Mouse (Mus musculus): ENCODE data around the gene Stpg4. TPM values are rescaled to one million over a fixed set of nuclear protein-coding genes. Genes with fewer than 3 reads are reported as not detected.

The Stpg4 gene
- total and polyA plus RNA-seq, 3 experiments, result not detected

DNA sequence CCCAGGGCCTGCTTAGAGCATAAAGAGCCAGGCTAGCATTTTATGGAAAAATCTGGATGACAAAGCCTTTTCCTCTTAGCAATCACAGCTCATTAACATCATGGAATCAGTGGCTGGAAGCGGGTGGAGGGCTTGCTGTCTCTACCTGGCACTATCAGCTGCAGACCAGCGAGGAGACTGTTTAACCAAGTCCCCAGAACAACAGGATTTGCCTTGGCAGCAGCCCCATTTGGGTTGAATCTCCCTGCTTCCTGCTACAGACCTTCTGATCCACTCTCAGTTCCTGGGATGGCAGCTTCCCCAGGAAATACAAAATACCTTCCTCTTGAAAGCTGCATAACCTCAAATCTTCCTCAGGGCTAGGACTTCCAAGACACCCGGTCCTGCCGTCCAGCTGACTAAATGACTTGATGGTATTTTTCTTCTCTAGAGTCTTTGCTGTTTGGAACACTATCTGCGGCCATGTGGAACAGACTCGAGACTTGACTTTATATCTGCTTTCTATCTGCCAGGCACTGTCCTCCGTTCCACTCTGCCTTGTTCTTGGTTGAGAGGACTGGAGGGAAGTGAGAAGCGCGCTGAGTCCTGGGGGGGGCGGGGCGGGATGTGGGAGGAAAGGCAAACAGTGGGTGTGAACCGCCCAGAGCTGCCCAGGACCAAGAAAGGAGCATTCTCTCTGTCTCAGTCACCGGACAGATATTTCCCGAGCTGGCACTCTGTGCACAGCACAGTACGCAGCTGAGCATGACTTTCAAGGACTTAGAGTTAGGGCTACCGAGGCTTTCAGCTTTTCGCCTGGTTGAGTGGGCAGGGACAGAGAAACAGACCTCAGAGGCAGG lies 31.6 kb upstream of the Stpg4 start:
- Histone ChIP-seq H3K36me3 (ENCODE audit: control insufficient read depth in 1 of 2, insufficient read depth in 2 of 2, low read length in 2 of 2) (no peaks in the 10 kb centered on the region), H3K9ac (ENCODE audit: control insufficient read depth, low read depth, low read length, poor library complexity, severe bottlenecking) (0 out of 2 replicates have a peak overlapping the region, but pooled peaks have one; percentile 4), H3K9me3 (replicated peaks; ENCODE audit: insufficient read depth, low read length) (no peaks in the 10 kb centered on the region), H3K27ac (ENCODE audit: control insufficient read depth, low read depth, low read length) (no peak overlapping the region), H3K4me3 (ENCODE audit: control insufficient read depth in 1 of 2, insufficient read depth in 1 of 2, low read depth in 2 of 2, low read length in 2 of 2) (peak overlapping the region in 1 of 2 experiments; percentile 27; a peak in 3 of 4 replicates), H3K4me1 (ENCODE audit: control insufficient read depth in 1 of 2, insufficient read depth in 2 of 2, low read length in 2 of 2) (peaks cover 0 to 9% of the 10 kb centered on the region in 2 experiments; a peak in 2 of 4 replicates), H3K27me3 (ENCODE audit: control insufficient read depth in 1 of 2, insufficient read depth in 2 of 2, low read length in 2 of 2) (peaks cover 2 to 13% of the 10 kb centered on the region in 2 experiments), H3K79me2 (ENCODE audit: control insufficient read depth, insufficient read depth, low read length, poor library complexity) (no peaks in the 10 kb centered on the region)
- TF ChIP-seq EP300 (IDR thresholded peaks at IDR 0.05; ENCODE audit: low read depth in 1 of 2, low read length in 2 of 2) (0 out of 4 replicates have a peak, but pooled peaks of 1 of the 2 experiments have one; percentile 6), E2F4 (IDR thresholded peaks at IDR 0.05; ENCODE audit: borderline replicate concordance, low read depth, low read length) (no peak)
- peak; percentile 45 for DNase-seq (ENCODE audit: low read depth, low spot score)

GRCm38 (mm10) chr17:87457961-87458360 lies 30.4 kb upstream of the Stpg4 start:
- H3K9me3 ChIP-seq (replicated peaks; ENCODE audit: insufficient read depth, low read length), result no peaks in the 10 kb centered on the region
- no peaks in the 10 kb centered on the region for H3K36me3 ChIP-seq (ENCODE audit: control insufficient read depth in 1 of 2, insufficient read depth in 2 of 2, low read length in 2 of 2)
- no peak overlapping the region for H3K9ac ChIP-seq (ENCODE audit: control insufficient read depth, low read depth, low read length, poor library complexity, severe bottlenecking)
- DNase-seq (ENCODE audit: low read depth, low spot score), result no peak
- TF ChIP-seq EP300 (IDR thresholded peaks at IDR 0.05; ENCODE audit: low read depth in 1 of 2, low read length in 2 of 2), result no peak
- no peak for TF ChIP-seq BHLHE40 (IDR thresholded peaks at IDR 0.05; ENCODE audit: borderline replicate concordance, low read depth, low read length)
- no peak for TF ChIP-seq JUND (IDR thresholded peaks at IDR 0.05; ENCODE audit: low read depth, low read length)
- TF ChIP-seq ZMIZ1 (IDR thresholded peaks at IDR 0.05; ENCODE audit: low read depth, low read length), result no peak
- TF ChIP-seq MAFK (IDR thresholded peaks at IDR 0.05; ENCODE audit: borderline replicate concordance, low read depth, low read length), result no peak
- no peak overlapping the region for H3K4me3 ChIP-seq (ENCODE audit: control insufficient read depth in 1 of 2, insufficient read depth in 1 of 2, low read depth in 2 of 2, low read length in 2 of 2)
- peaks cover 0 to 9% of the 10 kb centered on the region in 2 experiments; a peak in 2 of 4 replicates for H3K4me1 ChIP-seq (ENCODE audit: control insufficient read depth in 1 of 2, insufficient read depth in 2 of 2, low read length in 2 of 2)
- H3K27ac ChIP-seq (ENCODE audit: control insufficient read depth, low read depth, low read length), result no peak overlapping the region
- peaks cover 2 to 13% of the 10 kb centered on the region in 2 experiments for H3K27me3 ChIP-seq (ENCODE audit: control insufficient read depth in 1 of 2, insufficient read depth in 2 of 2, low read length in 2 of 2)
- H3K79me2 ChIP-seq (ENCODE audit: control insufficient read depth, insufficient read depth, low read length, poor library complexity), result no peaks in the 10 kb centered on the region

DNA sequence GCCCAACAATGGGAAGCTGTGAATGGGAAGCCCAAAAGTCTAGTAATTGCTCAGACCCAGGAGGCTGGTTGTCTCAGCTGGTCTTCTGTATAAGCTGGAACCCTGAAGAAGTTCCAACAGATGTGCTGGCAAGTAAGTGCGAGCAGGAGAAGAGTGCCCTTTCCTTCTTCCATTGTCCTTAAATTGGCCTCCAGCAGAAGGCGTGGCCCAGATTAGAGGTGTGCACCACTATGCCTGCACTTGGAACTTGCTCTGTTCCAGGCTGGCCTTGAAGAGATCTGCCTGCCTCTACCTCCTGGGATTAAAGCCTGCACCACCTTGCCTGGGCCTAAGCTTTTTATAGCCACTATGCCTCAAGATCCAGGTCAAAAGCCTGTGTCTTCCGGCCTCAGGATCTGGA lies 26.6 kb upstream of the Stpg4 start:
- H3K27me3 ChIP-seq (ENCODE audit: control insufficient read depth in 1 of 2, insufficient read depth in 2 of 2, low read length in 2 of 2), result peaks cover 0 to 13% of the 10 kb centered on the region in 2 experiments; a peak in 3 of 4 replicates
- H3K79me2 ChIP-seq (ENCODE audit: control insufficient read depth, insufficient read depth, low read length, poor library complexity), result no peaks in the 10 kb centered on the region
- peaks cover 5 to 21% of the 10 kb centered on the region in 2 experiments for H3K4me1 ChIP-seq (ENCODE audit: control insufficient read depth in 1 of 2, insufficient read depth in 2 of 2, low read length in 2 of 2)
- H3K36me3 ChIP-seq (ENCODE audit: control insufficient read depth in 1 of 2, insufficient read depth in 2 of 2, low read length in 2 of 2), result peaks cover 0 to 6% of the 10 kb centered on the region in 2 experiments; a peak in 2 of 4 replicates
- H3K9me3 ChIP-seq (replicated peaks; ENCODE audit: insufficient read depth, low read length), result no peaks in the 10 kb centered on the region
- H3K9ac ChIP-seq (ENCODE audit: control insufficient read depth, low read depth, low read length, poor library complexity, severe bottlenecking), result no peak overlapping the region
- no peak overlapping the region for H3K27ac ChIP-seq (ENCODE audit: control insufficient read depth, low read depth, low read length)
- H3K4me3 ChIP-seq (ENCODE audit: control insufficient read depth in 1 of 2, insufficient read depth in 1 of 2, low read depth in 2 of 2, low read length in 2 of 2), result no peak overlapping the region
- DNase-seq (ENCODE audit: low read depth, low spot score), result no peak
- TF ChIP-seq SMC3 (IDR thresholded peaks at IDR 0.05; ENCODE audit: low read depth, low read length), result no peak
- no peak for TF ChIP-seq E2F4 (IDR thresholded peaks at IDR 0.05; ENCODE audit: borderline replicate concordance, low read depth, low read length)
- TF ChIP-seq CHD2 (IDR thresholded peaks at IDR 0.05; ENCODE audit: low read length), result no peak
- no peak for TF ChIP-seq POLR2A (IDR thresholded peaks at IDR 0.05; ENCODE audit: control insufficient read depth in 1 of 2, insufficient read depth in 1 of 2, low read depth in 1 of 2, low read length in 2 of 2, poor library complexity in 1 of 2)
- TF ChIP-seq POLR2AphosphoS2 (IDR thresholded peaks at IDR 0.05; ENCODE audit: low read length), result no peak
- no peak for TF ChIP-seq USF2 (IDR thresholded peaks at IDR 0.05; ENCODE audit: borderline replicate concordance in 1 of 2, insufficient read depth in 1 of 2, low read depth in 1 of 2, low read length in 2 of 2)
- TF ChIP-seq SIN3A (IDR thresholded peaks at IDR 0.05; ENCODE audit: low read length), result no peak
- TF ChIP-seq CTCF (IDR thresholded peaks at IDR 0.05 in 2 of 3, conservative IDR thresholded peaks at IDR 0.05 in 1 of 3; ENCODE audit: control insufficient read depth in 1 of 3, insufficient read depth in 1 of 3, low read depth in 2 of 3, low read length in 3 of 3, poor library complexity in 1 of 3, severe bottlenecking in 1 of 3), result no peak
- no peak for TF ChIP-seq RAD21 (IDR thresholded peaks at IDR 0.05; ENCODE audit: low read depth, low read length)
- TF ChIP-seq NRF1 (IDR thresholded peaks at IDR 0.05; ENCODE audit: insufficient read depth, low read depth, low read length, poor library complexity, severe bottlenecking), result no peak
- TF ChIP-seq TBP (IDR thresholded peaks at IDR 0.05; ENCODE audit: low read depth, low read length), result no peak
- no peak for TF ChIP-seq ZMIZ1 (IDR thresholded peaks at IDR 0.05; ENCODE audit: low read depth, low read length)
- no peak for TF ChIP-seq ZNF384 (IDR thresholded peaks at IDR 0.05; ENCODE audit: low read depth, low read length)
- no peak for TF ChIP-seq ZKSCAN1 (IDR thresholded peaks at IDR 0.05; ENCODE audit: low read depth, low read length)
- no peak for TF ChIP-seq ZC3H11A (IDR thresholded peaks at IDR 0.05; ENCODE audit: low read depth, low read length)
- TF ChIP-seq NELFE (IDR thresholded peaks at IDR 0.05; ENCODE audit: low read depth, low read length), result no peak
- no peak for TF ChIP-seq HCFC1 (IDR thresholded peaks at IDR 0.05; ENCODE audit: low read depth, low read length)
- TF ChIP-seq GABPA (IDR thresholded peaks at IDR 0.05; ENCODE audit: low read depth, low read length), result no peak
- TF ChIP-seq UBTF (IDR thresholded peaks at IDR 0.05; ENCODE audit: borderline replicate concordance, insufficient read depth, low read depth, low read length), result no peak
